18 mouse cellular contexts compared by ENCODE assay signal in genomic region chr2:85012679-85013078, GRCm38 (mm10). TPM values are rescaled to one million over a fixed set of nuclear protein-coding genes. Genes with fewer than 3 reads are reported as not detected.
DNase-seq lines count a peak whose midpoint lies in the region; ATAC-seq lines count a peak whose summit lies in the region.
"Had no signal": no experiment of that assay in that cellular context is flagged by ENCODE, and none has a peak within 500 bp of the region (broad histone marks: within the 10 kb centered on the region; RNA-seq: fewer than 3 reads in every experiment).

No protein-coding gene starts in this region.

- WGBS in heart, embryonic 12.5 days: 51% methylated on average over 14 of the region's 14 CpGs
- WGBS in stomach, embryonic 16.5 days: 77% methylated on average over 14 of the region's 14 CpGs

- ATAC-seq in heart, embryonic 12.5 days (ENCODE audit: insufficient number of reproducible peaks, low FRiP score): peak; percentile 60
- no peak for ATAC-seq in stomach, embryonic 16.5 days (ENCODE audit: insufficient read depth, low FRiP score)
- ATAC-seq in monocyte, adult 5-6 weeks (replicated peaks; ENCODE audit: insufficient number of reproducible peaks, low FRiP score, low TSS enrichment, poor library complexity, severe bottlenecking): no peak
- ATAC-seq: Patski had no signal

- H3K27me3 ChIP-seq in heart, embryonic 12.5 days (replicated peaks): no peaks in the 10 kb centered on the region
- no peaks in the 10 kb centered on the region for H3K27me3 ChIP-seq in stomach, embryonic 16.5 days (ENCODE audit: control insufficient read depth, insufficient read depth, low read length)

- H3K4me2 ChIP-seq in heart, embryonic 12.5 days: peak overlapping the region; percentile 3; the same call in 1 of the 2 replicates
- H3K4me2 ChIP-seq in stomach, embryonic 16.5 days (ENCODE audit: low read depth, low read length): no peak overlapping the region
- H3K4me2 ChIP-seq: hindbrain, embryonic 14.5 days had no signal

- peaks cover 48% of the 10 kb centered on the region for H3K4me1 ChIP-seq in heart, embryonic 12.5 days (replicated peaks)
- H3K4me1 ChIP-seq in stomach, embryonic 16.5 days (ENCODE audit: control insufficient read depth, insufficient read depth, low read length): peaks cover 14% of the 10 kb centered on the region
- H3K4me1 ChIP-seq: midbrain, embryonic 10.5 days had no signal

- H3K9ac ChIP-seq in heart, embryonic 12.5 days: no peak overlapping the region
- H3K9ac ChIP-seq in stomach, embryonic 16.5 days (ENCODE audit: low read length): no peak overlapping the region
- H3K9ac ChIP-seq: hindbrain, embryonic 14.5 days had no signal

- H3K27ac ChIP-seq in heart, embryonic 12.5 days (ENCODE audit: poor library complexity, severe bottlenecking): peak overlapping the region; percentile 29
- peak overlapping the region; percentile 1; the same call in 1 of the 2 replicates for H3K27ac ChIP-seq in stomach, embryonic 16.5 days (ENCODE audit: low read length)
- H3K27ac ChIP-seq: hindbrain, embryonic 14.5 days; kidney, postnatal 0 days; midbrain, embryonic 10.5 days had no signal

- no peak for DNase-seq in heart, adult 11 months
- peak; percentile 16 for DNase-seq in spleen, adult 12 weeks (ENCODE audit: low spot score)
- DNase-seq in spleen, adult 18-20 months: no peak
- peak; percentile 73 for DNase-seq in liver
- DNase-seq in cerebellum, adult 9-10 months: no peak
- DNase-seq: cerebellum, adult 2 months; layer of hippocampus, postnatal 36 days; thymus, postnatal 25 days had no signal

- no peaks in the 10 kb centered on the region for H3K9me3 ChIP-seq in heart, embryonic 12.5 days (replicated peaks)
- H3K9me3 ChIP-seq in stomach, embryonic 16.5 days (replicated peaks; ENCODE audit: control insufficient read depth, low read length): no peaks in the 10 kb centered on the region; the same call in 1 of the 2 replicates
- H3K9me3 ChIP-seq: midbrain, embryonic 10.5 days had no signal

- H3K36me3 ChIP-seq in heart, embryonic 12.5 days: no peaks in the 10 kb centered on the region
- H3K36me3 ChIP-seq in stomach, embryonic 16.5 days (ENCODE audit: control insufficient read depth, insufficient read depth, low read length): no peaks in the 10 kb centered on the region
- H3K36me3 ChIP-seq: midbrain, embryonic 10.5 days had no signal

- H3K4me3 ChIP-seq in heart, embryonic 12.5 days: no peak overlapping the region
- H3K4me3 ChIP-seq in stomach, embryonic 16.5 days (replicated peaks; ENCODE audit: low read length): no peak overlapping the region
- H3K4me3 ChIP-seq: midbrain, embryonic 10.5 days had no signal

RNA-seq across cellular contexts. Expression of gene Ssrp1, which starts 24.4 kb away (rescaled TPM):
- polyA plus RNA-seq in heart, embryonic 12.5 days (2016; fragmentation: Nextera tagmentation; extraction: Ambion mirVana): 146 and 151 TPM in 2 replicates
- 211 and 239 TPM in 2 replicates for polyA plus RNA-seq in stomach, embryonic 16.5 days (2015; fragmentation: Nextera tagmentation; extraction: Ambion mirVana)
- 113 to 215 TPM (median 119 TPM) in 3 replicates for total RNA-seq in monocyte, adult 5-6 weeks (2017)

RNA-seq across cellular contexts. Expression of gene P2rx3, which starts 24.6 kb away (rescaled TPM):
- 0.67 and 0.87 TPM in 2 replicates for polyA plus RNA-seq in heart, embryonic 12.5 days (2016; fragmentation: Nextera tagmentation; extraction: Ambion mirVana)
- polyA plus RNA-seq in stomach, embryonic 16.5 days (2015; fragmentation: Nextera tagmentation; extraction: Ambion mirVana): 1.6 and 1.8 TPM in 2 replicates
- total RNA-seq in monocyte, adult 5-6 weeks (2017): 0.29 TPM in 1 of 3 replicates, not detected in the others

RNA-seq across cellular contexts. Expression of gene Prg3, which starts 24.7 kb away (rescaled TPM):
- 0.49 TPM in 1 of 2 replicates, not detected in the other for polyA plus RNA-seq in heart, embryonic 12.5 days (2016; fragmentation: Nextera tagmentation; extraction: Ambion mirVana)
- polyA plus RNA-seq in stomach, embryonic 16.5 days (2015; fragmentation: Nextera tagmentation; extraction: Ambion mirVana): 0.28 TPM in 1 of 2 replicates, not detected in the other
- not detected in 3 replicates for total RNA-seq in monocyte, adult 5-6 weeks (2017)
- total RNA-seq: layer of hippocampus, postnatal 36 days; liver, adult 2 months had no signal
- polyA plus RNA-seq: cerebellum, adult 2 months; embryonic facial prominence, embryonic 11.5 days; hindbrain, embryonic 14.5 days; kidney, postnatal 0 days; liver, adult 2 months; midbrain, embryonic 10.5 days; neural tube, embryonic 11.5 days; Patski had no signal

RNA-seq across cellular contexts. Expression of gene Prg2, which starts 32.4 kb away (rescaled TPM):
- polyA plus RNA-seq in heart, embryonic 12.5 days (2016; fragmentation: Nextera tagmentation; extraction: Ambion mirVana): 0.39 and 3.1 TPM in 2 replicates
- polyA plus RNA-seq in stomach, embryonic 16.5 days (2015; fragmentation: Nextera tagmentation; extraction: Ambion mirVana): 2.2 and 2.4 TPM in 2 replicates
- total RNA-seq in monocyte, adult 5-6 weeks (2017): 1.2 to 3.6 TPM in 2 of 3 replicates, not detected in the other
- total RNA-seq: layer of hippocampus, postnatal 36 days; liver, adult 2 months had no signal
- polyA plus RNA-seq: hindbrain, embryonic 14.5 days; kidney, postnatal 0 days; midbrain, embryonic 10.5 days; neural tube, embryonic 11.5 days; Patski had no signal

RNA-seq across cellular contexts. Expression of gene Tnks1bp1, which starts 35.1 kb away (rescaled TPM):
- 33.2 and 36.6 TPM in 2 replicates for polyA plus RNA-seq in heart, embryonic 12.5 days (2016; fragmentation: Nextera tagmentation; extraction: Ambion mirVana)
- polyA plus RNA-seq in stomach, embryonic 16.5 days (2015; fragmentation: Nextera tagmentation; extraction: Ambion mirVana): 66.9 and 81.6 TPM in 2 replicates
- 7.1 to 18.7 TPM (median 10.0 TPM) in 3 replicates for total RNA-seq in monocyte, adult 5-6 weeks (2017)

Comparison
In these comparisons a context has a peak if more than half of its experiments do, and no peak if none do; other contexts are left out.
1. DNase-seq: peak in spleen, adult 12 weeks (single experiment) and liver (single experiment); none in heart, adult 11 months (single experiment), spleen, adult 18-20 months (0 of 2) and cerebellum, adult 9-10 months (single experiment).